Mouse (Mus musculus): ENCODE measurements around the gene Olfr401.
"Not testable (repeated sequence)": the region's sequence is repeated elsewhere in the genome, so short reads cannot be mapped to it uniquely, and the experiment has no call there.

DNA sequence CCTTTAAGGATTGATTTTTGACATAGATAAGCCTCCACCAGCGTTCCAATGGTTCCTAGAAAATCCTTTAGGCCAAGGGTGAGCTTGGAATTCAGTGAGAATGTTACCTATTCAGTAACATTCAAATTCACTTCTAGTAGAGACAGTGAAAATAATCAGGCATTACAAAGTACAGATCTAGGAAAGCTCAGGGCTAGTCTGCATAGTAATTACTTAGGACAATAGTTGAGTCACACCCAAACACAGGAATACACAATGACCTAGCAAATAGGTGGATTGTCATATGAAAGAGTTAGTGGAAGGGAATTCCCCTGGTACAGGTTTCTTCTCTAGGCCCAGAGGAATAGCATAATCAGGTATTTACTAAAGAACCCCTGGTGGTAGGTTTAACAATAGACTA lies 26.5 kb downstream of the Olfr401 start:
- not testable (repeated sequence) for TF ChIP-seq CTCF, EP300 (IDR thresholded peaks at IDR 0.05)

Data from lung, postnatal 0 days (tissue).